Mouse (Mus musculus) liver, embryonic 14.5 days (tissue): ENCODE measurements around the gene Cacng2. TPM values are rescaled to one million over a fixed set of nuclear protein-coding genes. Genes with fewer than 3 reads are reported as not detected.

Experiments
- ATAC-seq: fragments of 200-750 bp; cut with Nextera tagmentation; 2 replicates; pipeline ENCODE4 v1.8.0; 2017; ENCODE audit warnings: moderate number of reproducible peaks, mild to moderate bottlenecking, moderate library complexity; ENCODE audit not compliant: insufficient read depth
- DNase-seq, 3 experiments: peaks; one replicate each; pipeline ENCODE4 v3.0.0-alpha.2; 2012 to 2013; ENCODE audit warnings: low read depth in 3 of 3, low spot score in 3 of 3
- H3K27ac ChIP-seq: fragments of 300-500 bp; sonication (generic); 2 replicates; pipeline ENCODE4 v1.5.1; 2014; ENCODE audit warnings: moderate library complexity, mild to moderate bottlenecking, control low read depth, inconsistent platforms
- H3K27me3 ChIP-seq: fragments of 300-500 bp; sonication (generic); 2 replicates; pipeline ENCODE4 v1.6.1; 2014; ENCODE audit warnings: mild to moderate bottlenecking, low read length, moderate library complexity; ENCODE audit not compliant: control insufficient read depth, insufficient read depth
- H3K36me3 ChIP-seq: fragments of 300-500 bp; sonication (generic); replicated peaks from 2 replicates; pipeline ENCODE4 v1.6.1; 2014; ENCODE audit warnings: low read depth; ENCODE audit not compliant: control insufficient read depth, insufficient read depth
- H3K4me1 ChIP-seq, 2 experiments: fragments of 200-500 bp in 1 of 2; fragments of 300-500 bp in 1 of 2; sonication (generic) in 1 of 2; replicated peaks; 2 replicates each; pipeline ENCODE4 v1.6.1; 2012 to 2014; ENCODE audit warnings: antibody characterized with exemption in 1 of 2, inconsistent platforms in 1 of 2, low read length in 1 of 2; ENCODE audit not compliant: control insufficient read depth in 2 of 2, insufficient read depth in 2 of 2
- H3K4me2 ChIP-seq: fragments of 300-500 bp; sonication (generic); 2 replicates; pipeline ENCODE4 v1.6.1; 2014; ENCODE audit warnings: low read depth, mild to moderate bottlenecking, control low read depth, moderate library complexity
- H3K4me3 ChIP-seq, 2 experiments: fragments of 200-500 bp in 1 of 2; fragments of 300-500 bp in 1 of 2; sonication (generic) in 1 of 2; 2 replicates each; pipeline ENCODE4 v1.5.1; 2012 to 2014; ENCODE audit warnings: low read depth in 2 of 2, low read length in 2 of 2, mild to moderate bottlenecking in 2 of 2, control low read depth in 1 of 2, inconsistent platforms in 1 of 2, moderate library complexity in 1 of 2; ENCODE audit not compliant: insufficient read depth in 1 of 2
- H3K9ac ChIP-seq: fragments of 300-500 bp; sonication (generic); replicated peaks from 2 replicates; pipeline ENCODE4 v1.6.1; 2014; ENCODE audit warnings: mild to moderate bottlenecking, control low read depth, moderate library complexity
- H3K9me3 ChIP-seq: fragments of 300-500 bp; sonication (generic); 2 replicates; pipeline ENCODE4 v1.6.1; 2016; ENCODE audit warnings: low read length, mixed read lengths; ENCODE audit not compliant: control insufficient read depth
- CTCF ChIP-seq: IDR thresholded peaks from 2 replicates; pipeline ENCODE4 v1.5.1; 2016; ENCODE audit warnings: antibody characterized with exemption, low read depth, control low read depth
- EP300 ChIP-seq: IDR thresholded peaks from 2 replicates; pipeline ENCODE4 v1.6.1; 2016; ENCODE audit warnings: antibody characterized with exemption, low read depth
- WGBS: fragments of 180-500 bp; shearing (Covaris S2); extraction: QIAGEN DNeasy Blood & Tissue Kit; methylation state at CpG from one replicate; pipeline ENCODE4 v1.1.7; 2014; ENCODE audit not compliant: insufficient replicate concordance; 5-methylcytosine and 5-hydroxymethylcytosine counted together
- polyA plus RNA-seq, 2 experiments: library from polyadenylated mRNA; depleted of rRNA in 1 of 2; stranded (reverse) in 1 of 2; unstranded in 1 of 2; fragments of >200 nt; fragmentation: Nextera tagmentation in 1 of 2; extraction: Ambion mirVana in 1 of 2; gene quantifications; 2 replicates each; pipeline versions ENCODE4 v1.2.1 to v1.2.3; 2012 to 2014

Gene Cacng2
- polyA plus RNA-seq, 2 experiments: not detected

GRCm38 (mm10) chr15:78118275-78118995 lies 1.4 kb downstream of the Cacng2 start:
- H3K27me3 ChIP-seq: peaks cover 3% of the 10 kb centered on the region; the same call in 1 of the 2 replicates
- no peaks in the 10 kb centered on the region for H3K9me3 ChIP-seq
- TF ChIP-seq EP300: no peak
- no peak for TF ChIP-seq CTCF
- no peaks in the 10 kb centered on the region for H3K36me3 ChIP-seq
- WGBS: 53% methylated on average over 18 of the region's 18 CpGs
- DNase-seq: no peak
- H3K4me2 ChIP-seq: no peak overlapping the region
- H3K4me1 ChIP-seq: no peaks in the 10 kb centered on the region
- H3K27ac ChIP-seq: no peak overlapping the region
- no peak overlapping the region for H3K9ac ChIP-seq
- H3K4me3 ChIP-seq: no peak overlapping the region
- ATAC-seq: no peak

- no peak overlapping the region for H3K27ac ChIP-seq
- no peak for DNase-seq
- TF ChIP-seq EP300 (no peak), CTCF (no peak)
- no peaks in the 10 kb centered on the region for H3K9me3 ChIP-seq
- 73% methylated on average over 16 of the region's 16 CpGs for WGBS
- H3K9ac ChIP-seq: no peak overlapping the region
- H3K4me2 ChIP-seq: no peak overlapping the region
- ATAC-seq: no peak
- H3K4me1 ChIP-seq: no peaks in the 10 kb centered on the region
- H3K27me3 ChIP-seq: peaks cover 3% of the 10 kb centered on the region; the same call in 1 of the 2 replicates
- no peak overlapping the region for H3K4me3 ChIP-seq
- H3K36me3 ChIP-seq: no peaks in the 10 kb centered on the region
These were observed 2.1 kb downstream of the Cacng2 start for GRCm38 (mm10) chr15:78117731-78118130.

GRCm38 (mm10) chr15:78116936-78117335 lies 2.9 kb downstream of the Cacng2 start:
- H3K27ac ChIP-seq: no peak overlapping the region
- no peak for DNase-seq
- no peak overlapping the region for H3K4me3 ChIP-seq
- ATAC-seq: no peak
- no peak overlapping the region for H3K9ac ChIP-seq
- no peaks in the 10 kb centered on the region for H3K9me3 ChIP-seq
- no peak overlapping the region for H3K4me2 ChIP-seq
- no peaks in the 10 kb centered on the region for H3K4me1 ChIP-seq
- H3K36me3 ChIP-seq: no peaks in the 10 kb centered on the region
- TF ChIP-seq CTCF: no peak
- TF ChIP-seq EP300: no peak
- WGBS: 66% methylated on average over 10 of the region's 10 CpGs
- peaks cover 3% of the 10 kb centered on the region; the same call in 1 of the 2 replicates for H3K27me3 ChIP-seq

- Histone ChIP-seq H3K4me3 (no peak overlapping the region), H3K9ac (no peak overlapping the region), H3K4me2 (no peak overlapping the region), H3K36me3 (no peaks in the 10 kb centered on the region), H3K4me1 (no peaks in the 10 kb centered on the region), H3K9me3 (no peaks in the 10 kb centered on the region), H3K27ac (no peak overlapping the region), H3K27me3 (peaks cover 3% of the 10 kb centered on the region; the same call in 1 of the 2 replicates)
- ATAC-seq: no peak
- TF ChIP-seq CTCF (no peak), EP300 (no peak)
- 60% methylated on average over 10 of the region's 10 CpGs for WGBS
- no peak for DNase-seq
These were observed 3.6 kb downstream of the Cacng2 start for GRCm38 (mm10) chr15:78116244-78116643.

GRCm38 (mm10) chr15:78099516-78099915 lies 20.3 kb downstream of the Cacng2 start:
- Histone ChIP-seq H3K9me3 (no peaks in the 10 kb centered on the region), H3K9ac (no peak overlapping the region), H3K4me3 (no peak overlapping the region), H3K4me1 (no peaks in the 10 kb centered on the region), H3K27me3 (no peaks in the 10 kb centered on the region), H3K36me3 (no peaks in the 10 kb centered on the region), H3K4me2 (no peak overlapping the region), H3K27ac (no peak overlapping the region)
- TF ChIP-seq CTCF: no peak
- no peak for TF ChIP-seq EP300
- no peak for ATAC-seq
- WGBS: 37% methylated on average over 5 of the region's 5 CpGs
- no peak for DNase-seq
